Mouse (Mus musculus): ENCODE results near the gene Lat. TPM values are rescaled to one million over a fixed set of nuclear protein-coding genes. Genes with fewer than 3 reads are reported as not detected.
"Not testable (repeated sequence)": the region's sequence is repeated elsewhere in the genome, so short reads cannot be mapped to it uniquely, and the experiment has no call there.

Gene Lat
- polyA plus RNA-seq, 1 experiment: 2.5 TPM

GRCm38 (mm10) chr7:126340896-126341295 lies 28.5 kb downstream of the Lat start:
- no peak for TF ChIP-seq CTCF (IDR thresholded peaks at IDR 0.05; ENCODE audit: low read depth, low read length)
- TF ChIP-seq POLR2A (IDR thresholded peaks at IDR 0.05; ENCODE audit: borderline replicate concordance, low read depth, low read length): no peak
- Histone ChIP-seq H3K27ac (ENCODE audit: insufficient read depth, low read depth, low read length) (no peak overlapping the region), H3K4me3 (ENCODE audit: insufficient read depth, low read length) (no peak overlapping the region), H3K4me1 (ENCODE audit: control insufficient read depth, insufficient read depth, low read length) (peaks cover 5% of the 10 kb centered on the region)

GRCm38 (mm10) chr7:126340206-126340618 lies 29.2 kb downstream of the Lat start:
- no peak overlapping the region for H3K27ac ChIP-seq (ENCODE audit: insufficient read depth, low read depth, low read length)
- no peak for TF ChIP-seq POLR2A (IDR thresholded peaks at IDR 0.05; ENCODE audit: borderline replicate concordance, low read depth, low read length)
- TF ChIP-seq CTCF (IDR thresholded peaks at IDR 0.05; ENCODE audit: low read depth, low read length): no peak
- H3K4me3 ChIP-seq (ENCODE audit: insufficient read depth, low read length): no peak overlapping the region
- peaks cover 5% of the 10 kb centered on the region for H3K4me1 ChIP-seq (ENCODE audit: control insufficient read depth, insufficient read depth, low read length)

GRCm38 (mm10) chr7:126339521-126339971 lies 29.8 kb downstream of the Lat start:
- Histone ChIP-seq H3K27ac (ENCODE audit: insufficient read depth, low read depth, low read length) (no peak overlapping the region), H3K4me1 (ENCODE audit: control insufficient read depth, insufficient read depth, low read length) (peaks cover 5% of the 10 kb centered on the region), H3K4me3 (ENCODE audit: insufficient read depth, low read length) (no peak overlapping the region)
- TF ChIP-seq POLR2A (IDR thresholded peaks at IDR 0.05; ENCODE audit: borderline replicate concordance, low read depth, low read length) (no peak), CTCF (IDR thresholded peaks at IDR 0.05; ENCODE audit: low read depth, low read length) (no peak)

GRCm38 (mm10) chr7:126338906-126339305 lies 30.5 kb downstream of the Lat start:
- Histone ChIP-seq H3K27ac (ENCODE audit: insufficient read depth, low read depth, low read length) (no peak overlapping the region), H3K4me1 (ENCODE audit: control insufficient read depth, insufficient read depth, low read length) (peaks cover 5% of the 10 kb centered on the region), H3K4me3 (ENCODE audit: insufficient read depth, low read length) (no peak overlapping the region)
- TF ChIP-seq POLR2A (IDR thresholded peaks at IDR 0.05; ENCODE audit: borderline replicate concordance, low read depth, low read length): no peak
- no peak for TF ChIP-seq CTCF (IDR thresholded peaks at IDR 0.05; ENCODE audit: low read depth, low read length)

- no peak for TF ChIP-seq CTCF (IDR thresholded peaks at IDR 0.05; ENCODE audit: low read depth, low read length)
- no peak for TF ChIP-seq POLR2A (IDR thresholded peaks at IDR 0.05; ENCODE audit: borderline replicate concordance, low read depth, low read length)
Observed at GRCm38 (mm10) chr7:126335556-126335955, 33.8 kb downstream of the Lat start.

GRCm38 (mm10) chr7:126332691-126333090 lies 36.7 kb downstream of the Lat start:
- no peak for TF ChIP-seq CTCF (IDR thresholded peaks at IDR 0.05; ENCODE audit: low read depth, low read length)
- TF ChIP-seq POLR2A (IDR thresholded peaks at IDR 0.05; ENCODE audit: borderline replicate concordance, low read depth, low read length): no peak
- no peak overlapping the region for H3K27ac ChIP-seq (ENCODE audit: insufficient read depth, low read depth, low read length)
- no peak overlapping the region for H3K4me3 ChIP-seq (ENCODE audit: insufficient read depth, low read length)
- no peaks in the 10 kb centered on the region for H3K4me1 ChIP-seq (ENCODE audit: control insufficient read depth, insufficient read depth, low read length)

More at GRCm38 (mm10) chr7:126335556-126335955, 33.8 kb downstream of the Lat start:
- Histone ChIP-seq H3K27ac (ENCODE audit: insufficient read depth, low read depth, low read length) (no peak overlapping the region), H3K4me1 (ENCODE audit: control insufficient read depth, insufficient read depth, low read length) (peaks cover 2% of the 10 kb centered on the region), H3K4me3 (ENCODE audit: insufficient read depth, low read length) (no peak overlapping the region)

GRCm38 (mm10) chr7:126330693-126331092 lies 38.7 kb downstream of the Lat start:
- Histone ChIP-seq H3K4me3 (ENCODE audit: insufficient read depth, low read length) (no peak overlapping the region), H3K4me1 (ENCODE audit: control insufficient read depth, insufficient read depth, low read length) (no peaks in the 10 kb centered on the region), H3K27ac (ENCODE audit: insufficient read depth, low read depth, low read length) (no peak overlapping the region)
- TF ChIP-seq CTCF (IDR thresholded peaks at IDR 0.05; ENCODE audit: low read depth, low read length): no peak
- no peak for TF ChIP-seq POLR2A (IDR thresholded peaks at IDR 0.05; ENCODE audit: borderline replicate concordance, low read depth, low read length)

GRCm38 (mm10) chr7:126329907-126330645 lies 39.3 kb downstream of the Lat start:
- no peak overlapping the region for H3K4me3 ChIP-seq (ENCODE audit: insufficient read depth, low read length)
- TF ChIP-seq POLR2A (IDR thresholded peaks at IDR 0.05; ENCODE audit: borderline replicate concordance, low read depth, low read length): no peak
- no peak for TF ChIP-seq CTCF (IDR thresholded peaks at IDR 0.05; ENCODE audit: low read depth, low read length)
- no peak overlapping the region for H3K27ac ChIP-seq (ENCODE audit: insufficient read depth, low read depth, low read length)
- no peaks in the 10 kb centered on the region for H3K4me1 ChIP-seq (ENCODE audit: control insufficient read depth, insufficient read depth, low read length)

GRCm38 (mm10) chr7:126328848-126329247 lies 40.5 kb downstream of the Lat start:
- H3K4me3 ChIP-seq (ENCODE audit: insufficient read depth, low read length); H3K27ac ChIP-seq (ENCODE audit: insufficient read depth, low read depth, low read length); H3K4me1 ChIP-seq (ENCODE audit: control insufficient read depth, insufficient read depth, low read length): not testable (repeated sequence)

GRCm38 (mm10) chr7:126325576-126326273 lies 43.6 kb downstream of the Lat start:
- H3K27ac ChIP-seq (ENCODE audit: insufficient read depth, low read depth, low read length): not testable (repeated sequence)

More at GRCm38 (mm10) chr7:126325576-126326273, 43.6 kb downstream of the Lat start:
- H3K4me3 ChIP-seq (ENCODE audit: insufficient read depth, low read length); H3K4me1 ChIP-seq (ENCODE audit: control insufficient read depth, insufficient read depth, low read length): not testable (repeated sequence)

Data from bone marrow macrophage, adult 2 months (primary cell).